Mouse (Mus musculus) hindbrain, embryonic 15.5 days (tissue): ENCODE measurements around the gene Incenp. TPM values are rescaled to one million over a fixed set of nuclear protein-coding genes. Genes with fewer than 3 reads are reported as not detected.
"Not testable (repeated sequence)": the region's sequence is repeated elsewhere in the genome, so short reads cannot be mapped to it uniquely, and the experiment has no call there.

ENCODE experiments used
- ATAC-seq: fragments of 200-750 bp; cut with Nextera tagmentation; 2 replicates; pipeline ENCODE4 v1.8.0; 2017; ENCODE audit warnings: low read depth, moderate number of reproducible peaks, moderate TSS enrichment; ENCODE audit not compliant: low FRiP score
- H3K27ac ChIP-seq: fragments of 300-500 bp; sonication (generic); replicated peaks from 2 replicates; pipeline ENCODE4 v1.5.1; 2015; ENCODE audit warnings: mild to moderate bottlenecking, inconsistent platforms
- H3K27me3 ChIP-seq: fragments of 300-500 bp; sonication (generic); 2 replicates; pipeline ENCODE4 v1.6.1; 2015; ENCODE audit warnings: control low read depth, inconsistent platforms
- H3K36me3 ChIP-seq: fragments of 300-500 bp; sonication (generic); 2 replicates; pipeline ENCODE4 v1.6.1; 2015; ENCODE audit warnings: control low read depth, inconsistent platforms
- H3K4me1 ChIP-seq: fragments of 300-500 bp; sonication (generic); replicated peaks from 2 replicates; pipeline ENCODE4 v1.6.1; 2015; ENCODE audit warnings: control low read depth, inconsistent platforms
- H3K4me2 ChIP-seq: fragments of 300-500 bp; sonication (generic); 2 replicates; pipeline ENCODE4 v1.6.1; 2015; ENCODE audit warnings: moderate library complexity, mild to moderate bottlenecking, inconsistent platforms
- H3K4me3 ChIP-seq: fragments of 300-500 bp; sonication (generic); 2 replicates; pipeline ENCODE4 v1.5.1; 2015; ENCODE audit warnings: mild to moderate bottlenecking, inconsistent platforms
- H3K9ac ChIP-seq: fragments of 300-500 bp; sonication (generic); 2 replicates; pipeline ENCODE4 v1.6.1; 2015; ENCODE audit warnings: inconsistent platforms
- H3K9me3 ChIP-seq: fragments of 300-500 bp; sonication (generic); 2 replicates; pipeline ENCODE4 v1.6.1; 2016; ENCODE audit warnings: control low read depth, inconsistent platforms
- WGBS: fragments of 180-500 bp; shearing (Covaris S2); methylation state at CpG from one replicate; pipeline ENCODE4 v1.1.7; 2015; 5-methylcytosine and 5-hydroxymethylcytosine counted together
- microRNA-seq: library from miRNA; unstranded; fragments of <30 nt; microRNA quantifications from one replicate; pipeline ENCODE4, GENCODE M21; 2016
- polyA plus RNA-seq: library from polyadenylated mRNA; unstranded; fragments of >200 nt; fragmentation: Nextera tagmentation; extraction: Ambion mirVana; gene quantifications from 2 replicates; pipeline ENCODE4 v1.2.1, GENCODE M21; 2015

The Incenp gene
- polyA plus RNA-seq, 1 experiment from 2014 or later: 30.7 TPM

GRCm38 (mm10) chr19:9864856-9865255, 34.5 kb downstream of the Incenp start:
- H3K4me1 ChIP-seq: no peaks in the 10 kb centered on the region
- H3K9ac ChIP-seq: no peak overlapping the region
- no peak for ATAC-seq
- no peak overlapping the region for H3K4me3 ChIP-seq
- 80% methylated on average over 1 of the region's 1 CpGs for WGBS
- no peak overlapping the region for H3K27ac ChIP-seq
- H3K36me3 ChIP-seq: no peaks in the 10 kb centered on the region
- no peaks in the 10 kb centered on the region for H3K27me3 ChIP-seq
- no peaks in the 10 kb centered on the region for H3K9me3 ChIP-seq
- no peak overlapping the region for H3K4me2 ChIP-seq

- H3K27me3 ChIP-seq, H3K4me3 ChIP-seq, H3K9ac ChIP-seq, H3K27ac ChIP-seq, H3K9me3 ChIP-seq, H3K36me3 ChIP-seq, H3K4me2 ChIP-seq, H3K4me1 ChIP-seq, ATAC-seq: not testable (repeated sequence)
- 96% methylated on average over 2 of the region's 3 CpGs for WGBS
These were observed 38.5 kb downstream of the Incenp start for GRCm38 (mm10) chr19:9860821-9861220.

- H3K36me3 ChIP-seq, H3K4me1 ChIP-seq, H3K4me3 ChIP-seq, ATAC-seq, H3K9me3 ChIP-seq, H3K27me3 ChIP-seq, H3K4me2 ChIP-seq, H3K9ac ChIP-seq, H3K27ac ChIP-seq: not testable (repeated sequence)
- WGBS: 53% methylated on average over 3 of the region's 3 CpGs
These were observed 49.8 kb downstream of the Incenp start for GRCm38 (mm10) chr19:9849368-9850075.

- Histone ChIP-seq H3K9ac (no peak within 1 kb of the TSS), H3K4me1 (no peaks in the 10 kb centered on the region), H3K9me3 (no peaks in the 10 kb centered on the region), H3K4me3 (no peak within 1 kb of the TSS), H3K27me3 (no peaks in the 10 kb centered on the region), H3K4me2 (no peak within 1 kb of the TSS), H3K36me3 (no peaks in the 10 kb centered on the region), H3K27ac (no peak within 1 kb of the TSS)
- no peak for ATAC-seq
- 84% methylated on average over 2 of the region's 2 CpGs for WGBS
These were observed 52.1 kb downstream of the Incenp start, which contains the start of gene Scgb2a2 for GRCm38 (mm10) chr19:9847262-9847661. Gene Scgb2a2, plus strand, starts transcription at chr19:9847562.

- Histone ChIP-seq H3K27me3 (no peaks in the 10 kb centered on the region), H3K4me2 (no peak overlapping the region), H3K36me3 (no peaks in the 10 kb centered on the region), H3K4me1 (no peaks in the 10 kb centered on the region), H3K27ac (no peak overlapping the region), H3K9ac (no peak overlapping the region), H3K9me3 (no peaks in the 10 kb centered on the region), H3K4me3 (no peak overlapping the region)
- WGBS: 67% methylated on average over 2 of the region's 2 CpGs
- ATAC-seq: peak; percentile 48; the same call in 1 of the 2 replicates
These were observed 62.0 kb downstream of the Incenp start for GRCm38 (mm10) chr19:9837341-9837715.

- H3K27me3 ChIP-seq, H3K9me3 ChIP-seq, H3K36me3 ChIP-seq, H3K9ac ChIP-seq, H3K27ac ChIP-seq, H3K4me1 ChIP-seq: not testable (repeated sequence)
- peak; percentile 92 for ATAC-seq
- 13% methylated on average over 19 of the region's 21 CpGs for WGBS
- H3K4me3 ChIP-seq: peak overlapping the region; percentile 35
- H3K4me2 ChIP-seq: peak overlapping the region; percentile 47
These were observed 62.6 kb downstream of the Incenp start for GRCm38 (mm10) chr19:9836581-9837340.

Small RNAs within 50 kb of the gene (microRNA-seq; reads per million reads assigned to microRNA genes)
- gene Gm22369 (not detected), gene Gm24484 (not detected)

Other genes starting within 250 kb of the Incenp start
- gene Scgb2a2, start 52.0 kb downstream of the Incenp start, polyA plus RNA-seq: not detected in 2 replicates
- 1,700 and 1,726 TPM in 2 replicates for gene Fth1, start 81.0 kb upstream of the Incenp start, polyA plus RNA-seq
- 2.3 TPM in 2 replicates for gene Best1, start 102.1 kb upstream of the Incenp start, polyA plus RNA-seq
- 20.7 and 22.3 TPM in 2 replicates for gene Rab3il1, start 102.1 kb upstream of the Incenp start, polyA plus RNA-seq
- gene Fads3, start 142.0 kb upstream of the Incenp start, polyA plus RNA-seq: 31.4 and 32.8 TPM in 2 replicates
- 218 and 229 TPM in 2 replicates for gene Fads2, start 202.2 kb upstream of the Incenp start, polyA plus RNA-seq